Mouse (Mus musculus): ENCODE data around the gene Cldn24. TPM values are rescaled to one million over a fixed set of nuclear protein-coding genes. Genes with fewer than 3 reads are reported as not detected.

Gene Cldn24
- not detected in 2 replicates for polyA plus RNA-seq (2014; fragmentation: Nextera tagmentation; extraction: Ambion mirVana)

GRCm38 (mm10) chr8:47821843-47822242 lies at the start of gene Cldn24:
Gene Cldn24, plus strand, starts transcription at chr8:47822143.
- ATAC-seq (ENCODE audit: low FRiP score, low TSS enrichment), result no peak
- no peaks in the 10 kb centered on the region for H3K9me3 ChIP-seq (ENCODE audit: control insufficient read depth, low read length)
- H3K4me2 ChIP-seq (ENCODE audit: low read length), result no peak within 1 kb of the TSS
- no peak within 1 kb of the TSS for H3K27ac ChIP-seq (replicated peaks; ENCODE audit: low read depth, low read length)
- no peak within 1 kb of the TSS for H3K4me3 ChIP-seq (replicated peaks; ENCODE audit: low read depth, low read length)
- 86% methylated on average over 6 of the region's 6 CpGs for WGBS
- H3K36me3 ChIP-seq (ENCODE audit: control insufficient read depth, insufficient read depth, low read length), result no peaks in the 10 kb centered on the region
- no peak within 1 kb of the TSS for H3K9ac ChIP-seq (replicated peaks; ENCODE audit: low read length)
- 0 out of 2 replicates have a peak, but pooled peaks cover 3% of the 10 kb centered on the region for H3K4me1 ChIP-seq (ENCODE audit: control insufficient read depth, insufficient read depth, low read length)
- no peaks in the 10 kb centered on the region for H3K27me3 ChIP-seq (ENCODE audit: control insufficient read depth, insufficient read depth, low read length)
- DNase-seq, result no peak

GRCm38 (mm10) chr8:47772986-47773385 lies 49.0 kb upstream of the Cldn24 start:
- H3K36me3 ChIP-seq (ENCODE audit: control insufficient read depth, insufficient read depth, low read length), result no peaks in the 10 kb centered on the region
- WGBS, result 86% methylated on average over 5 of the region's 5 CpGs
- no peaks in the 10 kb centered on the region for H3K9me3 ChIP-seq (ENCODE audit: control insufficient read depth, low read length)
- H3K9ac ChIP-seq (replicated peaks; ENCODE audit: low read length), result no peak overlapping the region
- no peak overlapping the region for H3K4me2 ChIP-seq (ENCODE audit: low read length)
- no peaks in the 10 kb centered on the region for H3K4me1 ChIP-seq (ENCODE audit: control insufficient read depth, insufficient read depth, low read length)
- DNase-seq (no peak), ATAC-seq (ENCODE audit: low FRiP score, low TSS enrichment) (no peak)
- H3K4me3 ChIP-seq (replicated peaks; ENCODE audit: low read depth, low read length), result no peak overlapping the region
- H3K27me3 ChIP-seq (ENCODE audit: control insufficient read depth, insufficient read depth, low read length), result no peaks in the 10 kb centered on the region
- no peak overlapping the region for H3K27ac ChIP-seq (replicated peaks; ENCODE audit: low read depth, low read length)

- no peaks in the 10 kb centered on the region for H3K9me3 ChIP-seq (ENCODE audit: control insufficient read depth, low read length)
- no peak overlapping the region for H3K4me3 ChIP-seq (replicated peaks; ENCODE audit: low read depth, low read length)
- no peak overlapping the region for H3K9ac ChIP-seq (replicated peaks; ENCODE audit: low read length)
- H3K4me1 ChIP-seq (ENCODE audit: control insufficient read depth, insufficient read depth, low read length), result no peaks in the 10 kb centered on the region
- no peak for DNase-seq
- 92% methylated on average over 7 of the region's 7 CpGs for whole genome bisulfite sequencing
- H3K27ac ChIP-seq (replicated peaks; ENCODE audit: low read depth, low read length), result no peak overlapping the region
- H3K4me2 ChIP-seq (ENCODE audit: low read length), result no peak overlapping the region
- no peaks in the 10 kb centered on the region for H3K27me3 ChIP-seq (ENCODE audit: control insufficient read depth, insufficient read depth, low read length)
- no peak for ATAC-seq (ENCODE audit: low FRiP score, low TSS enrichment)
- H3K36me3 ChIP-seq (ENCODE audit: control insufficient read depth, insufficient read depth, low read length), result no peaks in the 10 kb centered on the region
Measured at GRCm38 (mm10) chr8:47777415-47777814, 44.5 kb upstream of the Cldn24 start.

GRCm38 (mm10) chr8:47779589-47779988 lies 42.4 kb upstream of the Cldn24 start:
- no peak overlapping the region for H3K27ac ChIP-seq (replicated peaks; ENCODE audit: low read depth, low read length)
- WGBS, result 69% methylated on average over 6 of the region's 6 CpGs
- no peaks in the 10 kb centered on the region for H3K36me3 ChIP-seq (ENCODE audit: control insufficient read depth, insufficient read depth, low read length)
- DNase-seq (no peak), ATAC-seq (ENCODE audit: low FRiP score, low TSS enrichment) (no peak)
- H3K9me3 ChIP-seq (ENCODE audit: control insufficient read depth, low read length), result no peaks in the 10 kb centered on the region
- no peak overlapping the region for H3K4me3 ChIP-seq (replicated peaks; ENCODE audit: low read depth, low read length)
- no peaks in the 10 kb centered on the region for H3K4me1 ChIP-seq (ENCODE audit: control insufficient read depth, insufficient read depth, low read length)
- H3K9ac ChIP-seq (replicated peaks; ENCODE audit: low read length), result no peak overlapping the region
- no peaks in the 10 kb centered on the region for H3K27me3 ChIP-seq (ENCODE audit: control insufficient read depth, insufficient read depth, low read length)
- H3K4me2 ChIP-seq (ENCODE audit: low read length), result no peak overlapping the region

- ATAC-seq (ENCODE audit: low FRiP score, low TSS enrichment) (no peak), DNase-seq (no peak)
- H3K4me1 ChIP-seq (ENCODE audit: control insufficient read depth, insufficient read depth, low read length), result no peaks in the 10 kb centered on the region
- H3K4me3 ChIP-seq (replicated peaks; ENCODE audit: low read depth, low read length), result no peak overlapping the region
- no peak overlapping the region for H3K9ac ChIP-seq (replicated peaks; ENCODE audit: low read length)
- no peak overlapping the region for H3K27ac ChIP-seq (replicated peaks; ENCODE audit: low read depth, low read length)
- H3K27me3 ChIP-seq (ENCODE audit: control insufficient read depth, insufficient read depth, low read length), result no peaks in the 10 kb centered on the region
- H3K9me3 ChIP-seq (ENCODE audit: control insufficient read depth, low read length), result no peaks in the 10 kb centered on the region
- no peaks in the 10 kb centered on the region for H3K36me3 ChIP-seq (ENCODE audit: control insufficient read depth, insufficient read depth, low read length)
- H3K4me2 ChIP-seq (ENCODE audit: low read length), result no peak overlapping the region
- 89% methylated on average over 4 of the region's 4 CpGs for WGBS
Measured at GRCm38 (mm10) chr8:47781881-47782280, 40.1 kb upstream of the Cldn24 start.

- ATAC-seq (ENCODE audit: low FRiP score, low TSS enrichment) (no peak), DNase-seq (no peak)
- Histone ChIP-seq H3K4me3 (replicated peaks; ENCODE audit: low read depth, low read length) (no peak overlapping the region), H3K4me2 (ENCODE audit: low read length) (no peak overlapping the region), H3K9me3 (ENCODE audit: control insufficient read depth, low read length) (no peaks in the 10 kb centered on the region), H3K4me1 (ENCODE audit: control insufficient read depth, insufficient read depth, low read length) (peaks cover 4% of the 10 kb centered on the region; the same call in 1 of the 2 replicates), H3K27me3 (ENCODE audit: control insufficient read depth, insufficient read depth, low read length) (no peaks in the 10 kb centered on the region), H3K9ac (replicated peaks; ENCODE audit: low read length) (no peak overlapping the region), H3K36me3 (ENCODE audit: control insufficient read depth, insufficient read depth, low read length) (no peaks in the 10 kb centered on the region), H3K27ac (replicated peaks; ENCODE audit: low read depth, low read length) (no peak overlapping the region)
- WGBS, result 95% methylated on average over 2 of the region's 2 CpGs
Measured at GRCm38 (mm10) chr8:47783544-47783943, 38.4 kb upstream of the Cldn24 start.

GRCm38 (mm10) chr8:47783944-47784343 lies 38.0 kb upstream of the Cldn24 start:
- WGBS, result 93% methylated on average over 6 of the region's 6 CpGs
- DNase-seq, result no peak
- peaks cover 4% of the 10 kb centered on the region; the same call in 1 of the 2 replicates for H3K4me1 ChIP-seq (ENCODE audit: control insufficient read depth, insufficient read depth, low read length)

GRCm38 (mm10) chr8:47784436-47784835 lies 37.5 kb upstream of the Cldn24 start:
- no peak for DNase-seq
- no peak overlapping the region for H3K4me3 ChIP-seq (replicated peaks; ENCODE audit: low read depth, low read length)
- WGBS, result 80% methylated on average over 7 of the region's 7 CpGs

More at GRCm38 (mm10) chr8:47783944-47784343, 38.0 kb upstream of the Cldn24 start:
- no peaks in the 10 kb centered on the region for H3K36me3 ChIP-seq (ENCODE audit: control insufficient read depth, insufficient read depth, low read length)
- no peaks in the 10 kb centered on the region for H3K9me3 ChIP-seq (ENCODE audit: control insufficient read depth, low read length)
- H3K9ac ChIP-seq (replicated peaks; ENCODE audit: low read length), result no peak overlapping the region
- no peak overlapping the region for H3K27ac ChIP-seq (replicated peaks; ENCODE audit: low read depth, low read length)
- H3K27me3 ChIP-seq (ENCODE audit: control insufficient read depth, insufficient read depth, low read length), result no peaks in the 10 kb centered on the region
- no peak overlapping the region for H3K4me3 ChIP-seq (replicated peaks; ENCODE audit: low read depth, low read length)
- no peak for ATAC-seq (ENCODE audit: low FRiP score, low TSS enrichment)
- no peak overlapping the region for H3K4me2 ChIP-seq (ENCODE audit: low read length)

GRCm38 (mm10) chr8:47786323-47786722 lies 35.6 kb upstream of the Cldn24 start:
- no peak overlapping the region for H3K27ac ChIP-seq (replicated peaks; ENCODE audit: low read depth, low read length)
- H3K9me3 ChIP-seq (ENCODE audit: control insufficient read depth, low read length), result no peaks in the 10 kb centered on the region
- no peaks in the 10 kb centered on the region for H3K36me3 ChIP-seq (ENCODE audit: control insufficient read depth, insufficient read depth, low read length)
- H3K9ac ChIP-seq (replicated peaks; ENCODE audit: low read length), result no peak overlapping the region
- no peak overlapping the region for H3K4me2 ChIP-seq (ENCODE audit: low read length)
- 96% methylated on average over 15 of the region's 15 CpGs for WGBS
- no peak overlapping the region for H3K4me3 ChIP-seq (replicated peaks; ENCODE audit: low read depth, low read length)
- DNase-seq (no peak), ATAC-seq (ENCODE audit: low FRiP score, low TSS enrichment) (no peak)
- H3K4me1 ChIP-seq (ENCODE audit: control insufficient read depth, insufficient read depth, low read length), result peaks cover 4% of the 10 kb centered on the region; the same call in 1 of the 2 replicates
- no peaks in the 10 kb centered on the region for H3K27me3 ChIP-seq (ENCODE audit: control insufficient read depth, insufficient read depth, low read length)

More at GRCm38 (mm10) chr8:47784436-47784835, 37.5 kb upstream of the Cldn24 start:
- Histone ChIP-seq H3K4me2 (ENCODE audit: low read length) (no peak overlapping the region), H3K36me3 (ENCODE audit: control insufficient read depth, insufficient read depth, low read length) (no peaks in the 10 kb centered on the region), H3K27me3 (ENCODE audit: control insufficient read depth, insufficient read depth, low read length) (no peaks in the 10 kb centered on the region), H3K27ac (replicated peaks; ENCODE audit: low read depth, low read length) (no peak overlapping the region), H3K9me3 (ENCODE audit: control insufficient read depth, low read length) (no peaks in the 10 kb centered on the region), H3K9ac (replicated peaks; ENCODE audit: low read length) (no peak overlapping the region), H3K4me1 (ENCODE audit: control insufficient read depth, insufficient read depth, low read length) (peaks cover 4% of the 10 kb centered on the region; the same call in 1 of the 2 replicates)
- ATAC-seq (ENCODE audit: low FRiP score, low TSS enrichment), result no peak

Measured in midbrain, embryonic 14.5 days (tissue).